Mouse (Mus musculus): ENCODE results near the gene Nckap5. TPM values are rescaled to one million over a fixed set of nuclear protein-coding genes. Genes with fewer than 3 reads are reported as not detected.

Nckap5 gene
- total and polyA plus RNA-seq, 3 experiments: not detected

DNA sequence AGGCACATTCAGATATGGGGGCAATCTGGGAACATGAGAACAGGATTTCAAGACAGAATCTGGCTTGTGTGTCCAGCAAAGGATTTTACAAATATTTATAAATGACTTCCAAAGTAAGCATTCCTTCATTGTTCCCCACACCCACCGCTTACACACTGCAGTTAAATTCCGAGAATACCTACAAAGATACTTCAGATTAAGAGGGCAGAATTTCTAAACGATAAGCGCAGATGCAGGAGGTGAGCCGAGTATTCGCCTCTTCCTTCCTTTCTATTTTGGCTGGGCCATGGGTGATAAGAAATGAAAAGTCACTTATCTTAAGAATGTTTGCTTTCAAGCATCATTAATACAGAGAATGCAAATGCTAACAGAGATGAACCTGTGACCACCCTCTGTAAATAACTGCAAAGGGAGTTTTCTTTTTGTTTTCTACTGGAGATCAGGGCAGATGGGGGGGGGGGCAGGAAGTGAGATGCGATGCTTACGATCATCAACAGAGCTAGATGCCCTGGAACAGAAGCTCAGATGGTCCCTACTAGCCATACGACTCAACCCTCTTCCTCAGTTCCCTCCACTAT, 213.0 kb downstream of the Nckap5 start:
- Histone ChIP-seq H3K36me3 (ENCODE audit: control insufficient read depth in 1 of 2, insufficient read depth in 2 of 2, low read length in 2 of 2) (no peaks in the 10 kb centered on the region), H3K4me1 (ENCODE audit: control insufficient read depth in 1 of 2, insufficient read depth in 2 of 2, low read length in 2 of 2) (no peaks in the 10 kb centered on the region), H3K9ac (ENCODE audit: control insufficient read depth, low read depth, low read length, poor library complexity, severe bottlenecking) (no peak overlapping the region), H3K4me3 (ENCODE audit: control insufficient read depth in 1 of 2, insufficient read depth in 1 of 2, low read depth in 2 of 2, low read length in 2 of 2) (no peak overlapping the region), H3K9me3 (replicated peaks; ENCODE audit: insufficient read depth, low read length) (no peaks in the 10 kb centered on the region), H3K27ac (ENCODE audit: control insufficient read depth, low read depth, low read length) (no peak overlapping the region), H3K27me3 (ENCODE audit: control insufficient read depth in 1 of 2, insufficient read depth in 2 of 2, low read length in 2 of 2) (no peaks in the 10 kb centered on the region), H3K79me2 (ENCODE audit: control insufficient read depth, insufficient read depth, low read length, poor library complexity) (no peaks in the 10 kb centered on the region)
- TF ChIP-seq TAL1 (IDR thresholded peaks at IDR 0.05; ENCODE audit: low read length) (no peak), E2F4 (IDR thresholded peaks at IDR 0.05; ENCODE audit: borderline replicate concordance, low read depth, low read length) (no peak), NRF1 (IDR thresholded peaks at IDR 0.05; ENCODE audit: insufficient read depth, low read depth, low read length, poor library complexity, severe bottlenecking) (no peak), USF1 (IDR thresholded peaks at IDR 0.05; ENCODE audit: low read depth, low read length) (no peak), ZC3H11A (IDR thresholded peaks at IDR 0.05; ENCODE audit: low read depth, low read length) (no peak), MAFK (IDR thresholded peaks at IDR 0.05; ENCODE audit: borderline replicate concordance, low read depth, low read length) (no peak), MAX (IDR thresholded peaks at IDR 0.05; ENCODE audit: low read length) (no peak), KAT2A (conservative IDR thresholded peaks at IDR 0.05; ENCODE audit: low read depth, low read length) (no peak), UBTF (IDR thresholded peaks at IDR 0.05; ENCODE audit: borderline replicate concordance, insufficient read depth, low read depth, low read length) (no peak), ELF1 (IDR thresholded peaks at IDR 0.05; ENCODE audit: low read depth, low read length) (no peak), TBP (IDR thresholded peaks at IDR 0.05; ENCODE audit: low read depth, low read length) (no peak), MYC (IDR thresholded peaks at IDR 0.05; ENCODE audit: low read depth, low read length) (no peak), USF2 (IDR thresholded peaks at IDR 0.05; ENCODE audit: borderline replicate concordance in 1 of 2, insufficient read depth in 1 of 2, low read depth in 1 of 2, low read length in 2 of 2) (no peak), GABPA (IDR thresholded peaks at IDR 0.05; ENCODE audit: low read depth, low read length) (no peak), ZMIZ1 (IDR thresholded peaks at IDR 0.05; ENCODE audit: low read depth, low read length) (no peak), POLR2AphosphoS5 (IDR thresholded peaks at IDR 0.05; ENCODE audit: borderline replicate concordance, low read depth, low read length) (no peak), MYB (IDR thresholded peaks at IDR 0.05; ENCODE audit: low read depth, low read length) (no peak)
- no peak for DNase-seq (ENCODE audit: low read depth, low spot score)

DNA sequence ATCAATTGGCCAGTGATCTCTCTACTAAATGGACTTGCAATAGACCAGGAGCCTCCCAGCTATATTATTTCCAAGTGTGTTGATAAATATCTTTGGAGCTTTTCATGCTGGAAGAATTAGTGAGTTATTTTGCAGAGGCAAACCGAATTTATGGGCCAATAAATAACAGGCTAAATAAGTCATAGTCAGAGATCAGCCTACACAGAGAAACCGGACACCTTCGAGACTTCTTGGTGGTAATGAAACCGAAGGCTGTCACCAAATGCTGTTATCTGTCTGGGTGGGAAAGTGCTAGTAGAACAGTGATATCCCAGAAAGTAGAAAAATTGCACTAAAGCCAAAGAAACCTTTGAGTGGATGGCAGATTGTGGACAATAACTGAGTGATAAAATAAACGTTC, 213.6 kb downstream of the Nckap5 start:
- no peak overlapping the region for H3K27ac ChIP-seq (ENCODE audit: control insufficient read depth, low read depth, low read length)

More for the DNA sequence above, 213.6 kb downstream of the Nckap5 start:
- no peaks in the 10 kb centered on the region for H3K9me3 ChIP-seq (replicated peaks; ENCODE audit: insufficient read depth, low read length)
- no peak overlapping the region for H3K9ac ChIP-seq (ENCODE audit: control insufficient read depth, low read depth, low read length, poor library complexity, severe bottlenecking)
- no peak overlapping the region for H3K4me3 ChIP-seq (ENCODE audit: control insufficient read depth in 1 of 2, insufficient read depth in 1 of 2, low read depth in 2 of 2, low read length in 2 of 2)
- H3K27me3 ChIP-seq (ENCODE audit: control insufficient read depth in 1 of 2, insufficient read depth in 2 of 2, low read length in 2 of 2): no peaks in the 10 kb centered on the region
- H3K79me2 ChIP-seq (ENCODE audit: control insufficient read depth, insufficient read depth, low read length, poor library complexity): no peaks in the 10 kb centered on the region
- no peaks in the 10 kb centered on the region for H3K4me1 ChIP-seq (ENCODE audit: control insufficient read depth in 1 of 2, insufficient read depth in 2 of 2, low read length in 2 of 2)
- H3K36me3 ChIP-seq (ENCODE audit: control insufficient read depth in 1 of 2, insufficient read depth in 2 of 2, low read length in 2 of 2): no peaks in the 10 kb centered on the region
- no peak for DNase-seq (ENCODE audit: low read depth, low spot score)
- TF ChIP-seq POLR2AphosphoS5 (IDR thresholded peaks at IDR 0.05; ENCODE audit: borderline replicate concordance, low read depth, low read length) (no peak), MXI1 (IDR thresholded peaks at IDR 0.05; ENCODE audit: low read depth, low read length) (no peak), BHLHE40 (IDR thresholded peaks at IDR 0.05; ENCODE audit: borderline replicate concordance, low read depth, low read length) (no peak), ZKSCAN1 (IDR thresholded peaks at IDR 0.05; ENCODE audit: low read depth, low read length) (no peak), ZC3H11A (IDR thresholded peaks at IDR 0.05; ENCODE audit: low read depth, low read length) (no peak), UBTF (IDR thresholded peaks at IDR 0.05; ENCODE audit: borderline replicate concordance, insufficient read depth, low read depth, low read length) (no peak), SIN3A (IDR thresholded peaks at IDR 0.05; ENCODE audit: low read length) (no peak), CHD2 (IDR thresholded peaks at IDR 0.05; ENCODE audit: low read length) (no peak), ZMIZ1 (IDR thresholded peaks at IDR 0.05; ENCODE audit: low read depth, low read length) (no peak), SMC3 (IDR thresholded peaks at IDR 0.05; ENCODE audit: low read depth, low read length) (no peak), MYB (IDR thresholded peaks at IDR 0.05; ENCODE audit: low read depth, low read length) (no peak), GABPA (IDR thresholded peaks at IDR 0.05; ENCODE audit: low read depth, low read length) (no peak), JUND (IDR thresholded peaks at IDR 0.05; ENCODE audit: low read depth, low read length) (no peak), MAX (IDR thresholded peaks at IDR 0.05; ENCODE audit: low read length) (no peak)

All from MEL (cell line).